Mouse (Mus musculus) brain, embryonic 14.5 days (tissue): ENCODE measurements around the gene Sit1.

ENCODE experiments used
- CTCF ChIP-seq: fragments of 200-500 bp; IDR thresholded peaks from 2 replicates; pipeline ENCODE4 v1.5.1; 2012; ENCODE audit warnings: inconsistent platforms, mild to moderate bottlenecking, moderate library complexity, borderline replicate concordance; ENCODE audit not compliant: insufficient read depth, insufficient read length; ENCODE audit errors: extremely low read depth
- POLR2A ChIP-seq: fragments of 200-500 bp; IDR thresholded peaks from 2 replicates; pipeline ENCODE4 v1.6.1; 2012; ENCODE audit warnings: mild to moderate bottlenecking, inconsistent platforms, borderline replicate concordance; ENCODE audit not compliant: poor library complexity, insufficient read depth, insufficient read length, severe bottlenecking; ENCODE audit errors: extremely low read depth

GRCm38 (mm10) chr4:43483535-43484091 lies at the start of gene Sit1:
- TF ChIP-seq POLR2A (no peak), CTCF (no peak)
